Mouse (Mus musculus): Measurements from ENCODE around the gene Ranbp17. TPM values are rescaled to one million over a fixed set of nuclear protein-coding genes. Genes with fewer than 3 reads are reported as not detected.

The Ranbp17 gene
- total and polyA plus RNA-seq, 3 experiments, result 0.09 TPM; not detected in 2

DNA sequence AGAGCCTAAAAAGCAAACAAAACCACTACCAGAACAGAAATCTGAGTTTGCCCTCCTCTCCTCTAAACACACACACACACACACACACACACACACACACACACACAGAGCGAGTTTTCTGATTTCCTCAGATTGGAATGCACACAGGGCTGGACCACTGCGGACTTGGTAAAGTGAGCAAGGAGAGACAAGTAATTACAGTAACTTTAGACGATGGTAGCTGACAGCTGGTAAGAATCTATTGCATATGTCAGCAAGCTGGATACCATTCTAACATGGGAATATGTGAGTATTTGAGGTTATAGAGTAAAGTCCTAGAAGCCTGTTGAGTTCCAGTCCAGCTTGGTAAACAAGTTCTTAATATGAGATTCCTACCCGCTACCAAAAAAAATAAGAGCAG is 204.0 kb downstream of the Ranbp17 start:
- no peak for DNase-seq (ENCODE audit: extremely low read depth)
- Histone ChIP-seq H3K27ac (ENCODE audit: insufficient read depth, low read depth) (no peak overlapping the region), H3K9ac (ENCODE audit: insufficient read depth, low read depth) (no peak overlapping the region), H3K79me2 (replicated peaks; ENCODE audit: control insufficient read depth, extremely low read depth, insufficient read depth, poor library complexity, severe bottlenecking) (no peaks in the 10 kb centered on the region), H3K4me3 (replicated peaks in 1 of 3; ENCODE audit: low read depth in 2 of 3, low read length in 2 of 3, poor library complexity in 1 of 3) (no peak overlapping the region), H3K36me3 (replicated peaks in 1 of 2; ENCODE audit: control insufficient read depth in 1 of 2, insufficient read depth in 1 of 2, low read length in 1 of 2) (no peaks in the 10 kb centered on the region), H3K9me3 (replicated peaks; ENCODE audit: low read length) (no peaks in the 10 kb centered on the region), H3K27me3 (replicated peaks) (no peaks in the 10 kb centered on the region), H3K4me2 (ENCODE audit: insufficient read depth, low read depth, poor library complexity, severe bottlenecking) (no peak overlapping the region), H3K4me1 (ENCODE audit: control insufficient read depth in 1 of 2, insufficient read depth in 2 of 2) (no peaks in the 10 kb centered on the region)
- in situ Hi-C loops (cut with MboI; ENCODE audit: low pct_ligation_motif_present, low pct_unique_long_range_greater_than_20kb, low sequenced_read_pairs) (no loop called here), dilution Hi-C loops (cut with MboI; ENCODE audit: extremely low pct_ligation_motif_present, extremely low pct_unique_long_range_greater_than_20kb, low sequenced_read_pairs) (no loop called here)
- TF ChIP-seq RAD21 (IDR thresholded peaks at IDR 0.05; ENCODE audit: low read depth, low read length) (no peak), JUND (conservative IDR thresholded peaks at IDR 0.05; ENCODE audit: low read depth, low read length) (no peak), MAX (IDR thresholded peaks at IDR 0.05; ENCODE audit: low read length) (no peak), KAT2A (IDR thresholded peaks at IDR 0.05; ENCODE audit: insufficient replicate concordance, low read length) (no peak), JUN (IDR thresholded peaks at IDR 0.05; ENCODE audit: insufficient read depth, low read depth, low read length) (no peak), ZC3H11A (IDR thresholded peaks at IDR 0.05; ENCODE audit: low read depth, low read length) (no peak), MAZ (IDR thresholded peaks at IDR 0.05; ENCODE audit: low read depth, low read length) (no peak), POLR2AphosphoS2 (IDR thresholded peaks at IDR 0.05; ENCODE audit: low read depth, low read length) (no peak), MEF2A (IDR thresholded peaks at IDR 0.05; ENCODE audit: borderline replicate concordance, low read depth, low read length) (no peak)

DNA sequence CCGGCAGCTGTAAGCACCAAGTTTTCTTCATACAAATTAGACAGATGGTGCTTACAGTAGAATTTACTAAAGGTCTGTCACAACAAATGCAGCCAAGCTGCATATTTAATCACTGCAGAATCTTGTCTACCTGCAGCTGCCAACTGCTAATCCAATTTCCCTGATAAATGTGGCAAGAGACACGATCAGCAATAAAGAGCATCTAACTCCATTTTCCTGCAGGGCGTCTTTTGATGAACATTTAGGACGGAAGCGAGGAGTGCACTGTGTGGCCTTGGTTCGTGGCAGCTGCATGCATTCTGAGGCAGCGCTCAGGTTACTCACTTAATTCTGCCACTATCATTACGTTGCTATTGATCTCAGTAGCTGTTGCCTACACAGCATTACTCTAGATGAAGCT is 212.7 kb downstream of the Ranbp17 start:
- no peaks in the 10 kb centered on the region for H3K79me2 ChIP-seq (replicated peaks; ENCODE audit: control insufficient read depth, extremely low read depth, insufficient read depth, poor library complexity, severe bottlenecking)
- H3K9ac ChIP-seq (ENCODE audit: insufficient read depth, low read depth), result no peak overlapping the region
- no peak for DNase-seq (ENCODE audit: extremely low read depth)
- H3K4me1 ChIP-seq (ENCODE audit: control insufficient read depth in 1 of 2, insufficient read depth in 2 of 2), result no peaks in the 10 kb centered on the region
- H3K27ac ChIP-seq (ENCODE audit: insufficient read depth, low read depth), result no peak overlapping the region
- TF ChIP-seq MXI1 (IDR thresholded peaks at IDR 0.05; ENCODE audit: low read depth, low read length) (no peak), USF1 (IDR thresholded peaks at IDR 0.05; ENCODE audit: low read depth, low read length) (no peak), NELFE (IDR thresholded peaks at IDR 0.05; ENCODE audit: low read depth, low read length) (no peak), IRF4 (IDR thresholded peaks at IDR 0.05; ENCODE audit: low read depth, low read length) (no peak), SMC3 (IDR thresholded peaks at IDR 0.05; ENCODE audit: low read depth, low read length) (no peak), EP300 (IDR thresholded peaks at IDR 0.05; ENCODE audit: low read length) (no peak), MAX (IDR thresholded peaks at IDR 0.05; ENCODE audit: low read length) (no peak), E2F4 (IDR thresholded peaks at IDR 0.05; ENCODE audit: insufficient replicate concordance, low read depth, low read length) (no peak), ZKSCAN1 (IDR thresholded peaks at IDR 0.05; ENCODE audit: borderline replicate concordance, low read depth, low read length) (no peak), GABPA (IDR thresholded peaks at IDR 0.05; ENCODE audit: insufficient replicate concordance, low read depth, low read length) (no peak), MAZ (IDR thresholded peaks at IDR 0.05; ENCODE audit: low read depth, low read length) (no peak), TCF12 (IDR thresholded peaks at IDR 0.05; ENCODE audit: low read depth, low read length) (no peak), ELF1 (IDR thresholded peaks at IDR 0.05; ENCODE audit: low read depth, low read length) (no peak), MYC (IDR thresholded peaks at IDR 0.05; ENCODE audit: low read depth, low read length) (no peak), BHLHE40 (IDR thresholded peaks at IDR 0.05; ENCODE audit: low read depth, low read length) (no peak), JUND (conservative IDR thresholded peaks at IDR 0.05; ENCODE audit: low read depth, low read length) (no peak), PAX5 (IDR thresholded peaks at IDR 0.05; ENCODE audit: low read length) (no peak), TBP (conservative IDR thresholded peaks at IDR 0.05; ENCODE audit: low read depth, low read length) (no peak), CHD1 (IDR thresholded peaks at IDR 0.05; ENCODE audit: low read depth, low read length) (no peak)
- no peaks in the 10 kb centered on the region for H3K27me3 ChIP-seq (replicated peaks)
- no peaks in the 10 kb centered on the region for H3K9me3 ChIP-seq (replicated peaks; ENCODE audit: low read length)
- no peak overlapping the region for H3K4me3 ChIP-seq (replicated peaks in 1 of 3; ENCODE audit: low read depth in 2 of 3, low read length in 2 of 3, poor library complexity in 1 of 3)
- in situ Hi-C loops (cut with MboI; ENCODE audit: low pct_ligation_motif_present, low pct_unique_long_range_greater_than_20kb, low sequenced_read_pairs), result no loop called here
- dilution Hi-C loops (cut with MboI; ENCODE audit: extremely low pct_ligation_motif_present, extremely low pct_unique_long_range_greater_than_20kb, low sequenced_read_pairs), result no loop called here
- no peaks in the 10 kb centered on the region for H3K36me3 ChIP-seq (replicated peaks in 1 of 2; ENCODE audit: control insufficient read depth in 1 of 2, insufficient read depth in 1 of 2, low read length in 1 of 2)
- no peak overlapping the region for H3K4me2 ChIP-seq (ENCODE audit: insufficient read depth, low read depth, poor library complexity, severe bottlenecking)
